Mouse (Mus musculus) retina, postnatal 1 day (tissue): Measurements from ENCODE around the gene 9130213A22Rik.

ENCODE experiments used
- DNase-seq: peaks from one replicate; pipeline ENCODE4 v3.0.0-alpha.2; 2012

9130213A22Rik gene

DNA sequence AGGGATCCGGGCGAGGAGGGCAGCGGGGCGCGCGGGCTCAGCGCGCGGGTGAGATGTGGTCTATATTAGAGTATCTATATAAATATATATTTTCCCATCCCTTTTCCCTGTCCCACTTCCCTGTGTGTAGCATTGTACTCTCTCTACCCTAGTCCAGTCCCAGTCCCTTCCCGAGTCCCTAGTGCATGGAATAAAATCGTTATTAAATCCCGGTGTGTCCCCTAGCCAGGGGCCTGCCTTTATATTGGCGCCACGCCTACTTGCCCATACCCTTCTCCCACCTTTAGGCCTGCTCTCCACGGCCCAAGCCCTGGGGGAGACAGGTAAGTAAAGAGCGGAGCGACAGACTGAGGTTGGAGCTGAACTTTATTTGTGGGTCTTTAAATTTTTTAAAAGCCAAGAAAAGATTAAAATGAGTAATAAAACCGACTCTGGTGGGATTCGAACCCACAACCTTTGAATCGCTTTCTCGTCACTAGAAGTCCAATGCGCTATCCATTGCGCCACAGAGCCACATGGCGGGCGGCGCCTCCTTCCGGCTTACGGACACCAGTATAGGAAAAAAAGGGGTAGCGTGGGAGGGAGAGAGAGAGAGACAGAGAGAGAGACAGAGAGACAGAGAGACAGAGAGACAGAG lies 785 bp upstream of the 9130213A22Rik start:
- DNase-seq, result peak; percentile 96

- peak; percentile 79 for DNase-seq
Measured at GRCm38 (mm10) chr11:69121741-69122335, 551 bp downstream of the 9130213A22Rik start.

DNA sequence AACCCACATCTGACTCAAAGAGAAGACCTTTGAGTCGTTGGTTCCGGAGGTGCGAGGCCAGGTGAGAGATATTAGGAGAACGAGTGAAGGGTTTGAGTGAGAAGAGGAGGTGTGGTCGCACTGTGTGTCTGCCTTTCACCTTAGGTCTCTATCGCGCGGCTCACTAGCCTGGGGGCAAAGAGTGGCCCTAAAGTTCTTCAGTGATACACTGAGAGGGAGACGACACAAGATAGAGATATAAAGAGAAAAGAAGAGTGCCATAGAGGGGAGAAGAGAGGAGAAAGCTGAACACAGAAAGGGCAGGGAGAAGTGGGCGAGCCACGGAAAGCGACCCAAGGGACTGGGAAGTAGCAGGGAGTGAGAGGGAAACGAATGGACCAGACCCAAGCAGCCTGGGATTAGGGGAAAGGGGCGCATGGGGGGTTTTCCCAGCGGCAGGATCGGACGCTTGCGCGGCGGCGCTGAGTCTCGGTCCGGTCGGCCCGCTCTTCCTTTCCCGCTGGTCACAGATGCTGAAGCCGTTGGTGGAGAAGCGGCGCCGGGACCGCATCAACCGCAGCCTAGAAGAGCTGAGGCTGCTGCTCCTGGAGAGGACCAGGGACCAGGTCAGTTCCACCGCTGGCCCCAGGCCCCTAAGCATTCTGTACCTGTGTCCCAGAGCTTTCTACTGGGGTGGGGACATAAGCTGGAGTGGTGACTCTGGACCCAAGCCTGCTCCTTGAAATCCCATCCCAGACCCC lies 1.2 kb downstream of the 9130213A22Rik start:
- DNase-seq, result peak; percentile 38

- peak; percentile 69 for DNase-seq
Measured at GRCm38 (mm10) chr11:69120221-69121000, 2.0 kb downstream of the 9130213A22Rik start, which contains the start of gene Hes7. Hes7 (plus strand) TSS chr11:69120404.

DNA sequence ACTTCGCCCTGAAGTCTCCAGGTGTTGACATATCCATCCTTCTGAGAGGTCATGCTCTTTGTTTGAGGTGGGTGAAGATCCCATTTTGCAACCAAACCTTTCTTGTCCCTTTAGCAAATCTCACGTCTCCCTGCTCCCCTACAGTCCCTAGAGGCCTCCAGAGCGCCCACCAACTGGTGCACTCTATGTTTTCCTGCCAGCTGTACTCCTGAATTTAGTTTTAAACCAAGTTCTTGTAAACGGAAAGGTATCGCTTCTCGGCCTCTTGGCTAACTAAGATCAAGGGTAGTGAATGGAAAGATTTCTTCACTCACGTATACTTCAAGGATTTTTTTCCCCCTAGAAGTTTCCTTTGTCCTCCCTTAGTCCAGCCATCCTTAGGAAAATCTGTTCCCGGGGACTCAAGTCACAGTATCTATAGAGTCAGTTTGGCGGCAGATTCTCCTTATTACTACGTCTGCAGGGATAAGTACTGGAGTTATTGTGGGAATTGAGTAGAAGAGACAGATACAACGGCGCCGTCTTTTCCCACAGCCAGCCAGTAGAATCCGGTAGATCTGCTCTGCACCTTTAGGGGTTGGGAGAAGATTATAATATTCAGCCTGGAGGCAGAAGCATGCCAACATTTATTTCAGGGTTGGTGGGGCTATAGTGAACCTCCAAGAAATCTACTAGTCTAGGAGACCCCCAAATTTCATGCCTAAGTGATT lies 2.8 kb downstream of the 9130213A22Rik start:
- no peak for DNase-seq

DNA sequence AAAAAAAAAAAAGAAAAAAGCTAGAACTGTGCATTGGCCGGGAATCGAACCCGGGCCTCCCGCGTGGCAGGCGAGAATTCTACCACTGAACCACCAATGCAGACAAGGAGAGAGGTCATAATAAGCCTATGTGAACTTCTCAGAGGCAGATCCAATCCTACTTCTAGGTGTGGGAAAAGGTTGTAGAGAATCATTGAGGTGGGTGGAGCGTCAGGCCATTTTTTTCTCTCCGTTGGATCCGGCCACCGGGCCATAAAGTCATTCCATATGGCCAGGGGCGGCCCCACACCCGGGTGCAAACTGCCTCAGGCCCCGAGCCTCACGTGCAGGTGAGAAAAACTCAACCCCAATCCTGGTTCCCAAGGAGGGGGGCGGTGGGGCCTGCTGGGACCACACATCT lies 3.6 kb downstream of the 9130213A22Rik start:
- DNase-seq, result peak; percentile 93

DNA sequence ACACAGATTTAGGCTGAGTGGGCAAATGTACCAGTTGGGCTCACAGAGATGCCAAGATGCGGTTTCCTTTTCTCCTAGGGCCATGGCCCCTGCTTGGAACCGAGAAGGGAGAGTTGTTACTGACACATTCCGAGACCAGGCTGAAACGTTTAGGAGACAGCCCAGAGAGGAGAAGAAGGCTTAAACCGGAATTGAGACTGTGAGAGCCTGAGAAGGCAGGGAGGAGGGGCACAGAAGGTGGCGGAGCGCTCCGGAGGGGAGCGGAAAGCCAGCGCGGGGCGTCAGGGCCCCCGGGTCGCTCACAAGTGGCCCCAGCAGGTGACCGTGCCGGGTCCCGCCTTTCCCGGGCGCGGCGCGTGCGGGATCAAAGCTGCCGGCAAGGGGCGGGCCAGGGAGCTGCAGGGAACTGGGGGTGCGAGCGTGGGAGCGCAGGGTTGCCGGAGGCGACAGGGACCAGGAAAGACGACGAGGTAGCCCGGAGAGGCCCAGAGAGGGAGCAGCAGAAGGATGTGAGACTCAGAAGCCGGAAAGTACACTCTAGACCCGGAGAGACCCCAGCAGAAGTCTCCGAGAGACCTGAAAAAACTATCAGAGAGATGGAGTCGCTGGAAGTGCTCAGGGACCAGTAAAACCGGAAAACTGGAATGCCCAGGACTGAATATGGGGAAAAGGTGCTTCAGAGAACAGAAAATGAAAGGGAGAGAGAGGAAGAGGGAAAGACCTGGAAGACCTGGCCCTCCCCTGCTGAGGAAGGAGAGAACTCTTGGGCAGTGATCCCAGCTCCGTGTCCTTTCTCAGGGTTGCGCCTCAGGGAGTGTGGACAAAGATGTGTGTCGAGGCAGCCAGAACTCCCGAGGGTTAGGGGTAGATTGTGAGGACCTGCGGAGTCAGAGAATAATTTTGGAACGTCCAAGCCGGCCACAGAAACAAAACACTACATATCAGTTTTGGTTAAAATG lies 4.4 kb downstream of the 9130213A22Rik start:
- peak; percentile 77 for DNase-seq

GRCm38 (mm10) chr11:69116843-69117242 lies 5.5 kb downstream of the 9130213A22Rik start:
- DNase-seq, result no peak

GRCm38 (mm10) chr11:69114621-69115020 lies 7.8 kb downstream of the 9130213A22Rik start:
- DNase-seq, result no peak

- DNase-seq, result no peak
Measured at GRCm38 (mm10) chr11:69114018-69114417, 8.4 kb downstream of the 9130213A22Rik start.

DNA sequence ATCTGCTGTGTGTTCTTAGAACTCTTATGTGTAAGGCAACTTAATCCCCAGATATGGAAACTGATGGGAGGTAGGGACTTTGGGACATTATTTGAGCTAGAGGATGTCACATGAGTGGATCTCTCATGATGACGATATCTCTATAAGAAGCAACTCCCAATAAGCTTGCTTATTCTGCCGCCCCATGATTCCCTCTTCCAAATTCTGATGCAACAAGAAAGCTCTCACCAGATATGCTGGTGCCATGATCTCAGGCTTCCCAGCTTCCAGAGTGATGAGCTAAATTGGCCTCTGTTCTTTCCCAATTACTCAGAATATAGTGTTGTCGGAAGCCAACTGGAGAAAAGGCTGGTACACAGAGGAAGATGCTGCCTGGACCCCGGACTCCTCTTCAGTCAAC lies 10.5 kb downstream of the 9130213A22Rik start:
- DNase-seq, result no peak

GRCm38 (mm10) chr11:69111051-69111810 lies 11.2 kb downstream of the 9130213A22Rik start:
- DNase-seq, result no peak

DNA sequence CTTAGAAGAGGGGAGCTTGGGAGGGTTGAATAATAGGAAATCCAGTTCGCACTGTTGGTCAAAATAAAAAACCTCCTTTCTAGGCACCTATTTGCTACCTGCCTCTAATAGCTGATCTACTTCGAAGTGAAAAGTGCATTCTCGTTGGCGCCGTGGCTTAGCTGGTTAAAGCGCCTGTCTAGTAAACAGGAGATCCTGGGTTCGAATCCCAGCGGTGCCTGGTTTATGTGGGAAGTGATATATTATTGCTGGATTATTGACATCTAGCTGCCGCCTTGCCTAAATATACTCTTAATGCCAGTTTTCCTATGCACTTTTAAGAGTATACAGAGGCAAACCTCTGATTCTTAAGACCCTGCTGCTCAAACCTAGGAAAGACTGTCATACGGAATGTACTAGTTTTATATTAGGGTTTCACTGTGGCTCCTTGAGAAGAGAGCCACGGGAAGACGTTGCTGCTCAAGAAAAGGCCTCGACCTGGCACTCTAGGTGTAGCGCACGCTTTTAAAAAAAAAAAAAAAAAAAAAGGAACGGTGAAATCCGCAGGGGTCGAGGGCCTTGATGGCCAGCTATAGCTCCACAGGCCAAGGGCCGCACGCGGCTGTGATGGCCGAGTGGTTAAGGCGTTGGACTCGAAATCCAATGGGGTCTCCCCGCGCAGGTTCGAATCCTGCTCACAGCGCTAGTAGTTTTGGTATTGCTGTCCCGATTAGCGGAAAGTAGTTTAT lies 11.9 kb downstream of the 9130213A22Rik start:
- DNase-seq, result peak; percentile 91

DNA sequence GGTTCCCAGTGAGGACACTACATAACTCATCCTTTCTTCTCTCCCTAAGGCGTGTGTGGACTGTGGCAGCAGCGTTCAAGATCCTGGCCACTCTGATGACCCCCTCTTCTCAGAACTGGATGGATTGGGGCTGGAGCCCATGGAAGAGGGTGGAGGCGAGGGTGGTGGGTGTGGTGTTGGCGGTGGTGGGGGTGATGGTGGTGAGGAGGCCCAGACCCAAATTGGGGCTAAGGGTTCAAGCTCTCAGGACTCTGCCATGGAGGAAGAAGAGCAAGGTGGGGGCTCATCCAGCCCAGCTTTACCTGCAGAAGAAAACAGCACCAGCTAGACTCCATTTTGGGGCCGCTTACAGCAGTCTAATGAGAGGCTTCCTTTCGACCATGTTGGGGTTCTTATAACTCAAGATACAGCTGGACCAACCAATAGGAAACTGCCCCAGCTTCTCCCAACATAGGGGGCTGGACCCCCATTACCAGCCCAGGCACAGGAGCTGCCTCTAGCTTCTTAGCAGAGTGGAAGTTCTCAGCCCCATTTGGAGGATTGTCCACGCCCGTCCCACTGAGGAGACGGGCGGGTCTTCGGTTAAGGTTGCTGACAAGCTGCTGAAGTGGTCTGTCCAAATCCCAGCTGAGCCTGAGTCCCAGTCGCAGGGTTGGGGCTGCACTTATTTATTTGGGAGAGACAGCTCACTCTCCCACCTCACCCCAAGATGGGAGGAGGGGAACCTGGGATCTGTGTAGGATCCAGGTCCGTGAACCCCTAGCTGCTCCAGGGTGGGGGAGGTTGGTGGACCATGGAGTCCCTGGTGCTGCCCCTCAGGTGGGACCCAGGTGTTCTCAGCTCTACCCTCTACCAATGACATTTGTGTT lies 13.1 kb downstream of the 9130213A22Rik start:
- DNase-seq, result no peak

DNA sequence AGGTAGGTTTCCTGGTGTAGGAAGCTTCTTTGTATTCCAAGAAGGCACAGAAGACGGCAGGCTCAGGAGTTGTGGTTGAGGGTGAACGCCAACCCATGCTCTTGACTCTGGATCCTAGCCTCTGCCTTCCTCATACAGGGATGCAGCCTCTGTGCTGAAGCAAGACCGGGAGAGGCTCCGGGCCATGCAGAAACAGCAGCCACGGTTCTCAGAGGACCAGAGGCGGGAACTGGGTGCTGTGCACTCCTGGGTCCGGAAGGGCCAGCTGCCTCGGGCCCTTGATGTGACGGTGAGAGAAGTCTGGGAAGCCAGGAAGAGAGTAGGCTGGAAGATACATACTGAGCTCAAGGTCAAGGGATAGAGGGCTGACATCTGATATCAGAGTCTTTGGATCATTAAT lies 14.2 kb downstream of the 9130213A22Rik start:
- no peak for DNase-seq

GRCm38 (mm10) chr11:69107676-69108075 lies 14.7 kb downstream of the 9130213A22Rik start:
- DNase-seq, result no peak

GRCm38 (mm10) chr11:69106842-69107241 lies 15.5 kb downstream of the 9130213A22Rik start:
- DNase-seq, result no peak

- DNase-seq, result no peak
Measured at GRCm38 (mm10) chr11:69106299-69106698, 16.1 kb downstream of the 9130213A22Rik start.

DNA sequence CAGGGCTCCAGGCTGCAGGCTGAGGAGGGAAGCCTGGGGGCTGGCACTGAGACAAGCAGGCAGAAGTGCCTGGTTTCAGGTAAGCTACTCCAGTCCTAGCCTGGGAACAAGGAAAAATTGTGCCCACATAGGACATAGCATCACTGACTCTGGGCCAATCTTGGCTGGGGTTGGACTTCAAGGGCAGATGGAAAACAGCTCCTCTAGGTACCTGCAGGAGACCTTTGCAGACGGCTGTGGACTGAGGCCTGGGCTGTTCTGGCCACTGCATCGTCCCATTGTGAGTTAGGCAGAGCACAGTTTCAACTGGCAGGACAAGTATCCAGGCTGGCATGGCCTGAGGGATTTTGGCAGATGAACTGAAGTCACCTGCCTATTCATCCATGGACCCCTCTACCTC lies 16.6 kb downstream of the 9130213A22Rik start:
- no peak for DNase-seq
